Mouse (Mus musculus): ENCODE data around the gene Vps29. TPM values are rescaled to one million over a fixed set of nuclear protein-coding genes. Genes with fewer than 3 reads are reported as not detected.

The Vps29 gene
- polyA plus RNA-seq, 1 experiment from 2014 or later, result 278 TPM

DNA sequence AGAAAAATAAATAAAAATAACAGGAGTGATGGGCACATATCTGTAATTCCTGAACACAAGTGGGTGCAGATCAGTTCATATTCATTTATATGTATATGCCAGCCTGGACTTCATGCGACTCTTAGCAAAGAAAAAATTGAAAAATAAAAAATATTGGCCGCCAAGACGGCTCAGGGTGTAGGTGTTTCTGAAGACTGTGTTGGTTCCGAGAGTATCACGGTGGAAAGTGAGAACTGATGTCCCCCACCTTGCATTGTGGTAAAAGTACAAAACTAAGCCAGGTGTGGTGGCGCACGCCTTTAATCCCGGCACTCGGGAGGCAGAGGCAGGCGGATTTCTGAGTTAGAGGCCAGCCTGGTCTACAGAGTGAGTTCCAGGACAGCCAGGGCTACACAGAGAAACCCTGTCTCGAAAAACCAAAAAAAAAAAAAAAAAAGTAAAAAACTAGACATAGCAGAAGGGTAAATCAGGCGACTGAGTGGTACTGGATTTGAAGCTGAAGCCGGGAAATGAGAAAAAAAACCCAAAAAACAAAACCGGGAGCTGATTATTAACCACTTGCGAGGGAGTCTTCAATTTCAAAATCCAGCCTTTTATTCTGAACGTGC lies 37.1 kb downstream of the Vps29 start:
- Histone ChIP-seq H3K4me1 (replicated peaks) (peaks cover 6% of the 10 kb centered on the region; the same call in 1 of the 2 replicates), H3K9ac (no peak overlapping the region), H3K27me3 (replicated peaks) (no peaks in the 10 kb centered on the region), H3K4me3 (replicated peaks) (peak overlapping the region; percentile 82), H3K36me3 (no peaks in the 10 kb centered on the region), H3K4me2 (replicated peaks) (peak overlapping the region; percentile 68), H3K9me3 (no peaks in the 10 kb centered on the region), H3K27ac (no peak overlapping the region)
- WGBS, result 49% methylated on average over 16 of the region's 16 CpGs
- peak; percentile 11; the same call in 1 of the 2 replicates for ATAC-seq

DNA sequence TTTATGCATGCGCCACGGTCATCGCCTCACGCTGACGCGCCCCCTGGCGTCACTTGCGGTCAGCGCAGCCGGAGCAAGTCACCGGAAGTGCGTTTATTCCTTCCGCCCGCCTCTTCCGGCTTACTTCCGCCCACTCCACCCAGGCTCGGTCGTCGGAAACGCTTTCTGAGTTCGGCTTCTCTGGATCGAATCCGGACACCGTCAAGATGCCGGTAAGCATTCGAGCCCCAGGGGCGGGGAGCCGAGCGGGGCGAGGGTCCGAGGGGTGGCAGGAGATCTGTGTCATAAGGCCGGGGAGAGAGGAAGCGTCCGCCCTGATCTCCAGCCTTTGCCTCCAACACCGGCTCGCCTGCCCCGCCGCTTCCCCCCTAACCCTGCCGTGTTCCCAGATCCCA lies 37.6 kb downstream of the Vps29 start, which contains the start of gene Arpc3:
TSS of gene Arpc3 (plus strand) at position 93 of the 395 bp plus-strand sequence.
- under 1% methylated on average over 39 of the region's 39 CpGs for WGBS

DNA sequence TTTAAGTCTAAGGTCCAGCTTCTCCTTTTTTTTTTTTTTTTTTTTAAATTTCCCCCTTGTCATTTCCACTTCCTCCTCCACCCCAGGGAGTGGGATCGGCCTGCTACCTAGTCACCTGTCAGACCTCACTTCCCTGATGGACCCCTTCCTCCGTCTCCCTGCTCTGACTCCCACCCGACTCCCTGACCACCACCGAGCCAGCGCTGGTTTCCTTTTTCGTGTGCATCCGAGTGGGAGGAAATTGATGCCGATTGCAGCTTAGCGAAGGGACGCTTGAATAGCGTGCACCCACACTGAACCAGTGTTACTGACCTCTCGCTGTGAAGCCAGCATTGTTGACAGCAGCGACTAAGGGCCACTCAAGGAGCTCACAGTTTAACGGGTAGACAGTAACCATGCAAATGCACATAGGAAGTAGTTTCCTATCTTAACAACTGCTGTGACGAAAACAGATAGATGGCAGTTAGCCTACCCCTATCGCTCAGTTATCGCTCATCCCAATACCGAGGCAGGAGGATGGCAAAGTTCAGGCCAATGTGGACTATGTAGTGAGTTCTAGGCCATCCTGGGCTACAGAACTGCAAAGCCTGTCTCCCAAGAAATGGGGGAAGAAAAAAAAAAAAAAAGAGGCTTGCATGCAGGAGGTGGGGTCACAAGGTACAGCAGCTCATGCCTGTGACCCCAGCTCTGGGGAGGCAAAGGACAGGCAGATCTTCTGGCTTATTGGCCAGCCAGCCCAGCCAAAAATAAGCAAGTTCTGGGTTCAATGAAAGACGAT lies 38.2 kb downstream of the Vps29 start:
- H3K4me1 ChIP-seq (replicated peaks), result peaks cover 6% of the 10 kb centered on the region; the same call in 1 of the 2 replicates
- peak; percentile 56 for ATAC-seq
- H3K9me3 ChIP-seq, result no peaks in the 10 kb centered on the region
- H3K27ac ChIP-seq, result no peak overlapping the region
- H3K4me2 ChIP-seq (replicated peaks), result peak overlapping the region; percentile 68
- peak overlapping the region; percentile 82 for H3K4me3 ChIP-seq (replicated peaks)
- 14% methylated on average over 19 of the region's 19 CpGs for WGBS
- H3K27me3 ChIP-seq (replicated peaks), result no peaks in the 10 kb centered on the region
- peak overlapping the region; percentile 77 for H3K9ac ChIP-seq
- peaks cover 6% of the 10 kb centered on the region; the same call in 1 of the 2 replicates for H3K36me3 ChIP-seq

More for the DNA sequence above, 37.6 kb downstream of the Vps29 start, which contains the start of gene Arpc3:
- Histone ChIP-seq H3K9me3 (no peaks in the 10 kb centered on the region), H3K4me2 (replicated peaks) (peak within 1 kb of the TSS; percentile 68), H3K36me3 (peaks cover 3% of the 10 kb centered on the region; the same call in 1 of the 2 replicates), H3K9ac (peak within 1 kb of the TSS; percentile 77), H3K27ac (no peak within 1 kb of the TSS), H3K4me1 (replicated peaks) (peaks cover 6% of the 10 kb centered on the region; the same call in 1 of the 2 replicates), H3K27me3 (replicated peaks) (no peaks in the 10 kb centered on the region), H3K4me3 (replicated peaks) (peak within 1 kb of the TSS; percentile 82)
- peak; percentile 97 for ATAC-seq

DNA sequence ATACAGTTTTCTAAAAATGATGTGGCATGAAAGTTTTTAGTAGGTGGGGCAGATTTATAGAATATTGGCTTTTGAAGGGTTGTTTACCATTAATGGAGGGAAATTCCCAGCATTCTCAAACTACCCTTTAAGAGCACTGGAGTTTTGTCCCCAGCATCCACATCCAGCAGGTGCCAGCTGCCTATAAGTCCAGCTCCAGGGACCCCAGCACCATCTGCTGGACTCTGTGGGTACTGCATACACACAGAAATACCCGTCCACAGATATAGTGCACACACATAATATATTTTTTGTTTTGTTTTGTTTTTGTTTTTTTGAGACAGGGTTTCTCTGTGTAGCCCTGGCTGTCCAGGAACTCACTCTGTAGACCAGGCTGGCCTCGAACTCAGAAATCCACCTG lies 39.7 kb downstream of the Vps29 start:
- H3K27me3 ChIP-seq (replicated peaks), result no peaks in the 10 kb centered on the region
- peaks cover 6% of the 10 kb centered on the region; the same call in 1 of the 2 replicates for H3K4me1 ChIP-seq (replicated peaks)
- H3K27ac ChIP-seq, result no peak overlapping the region
- H3K9me3 ChIP-seq, result no peaks in the 10 kb centered on the region
- H3K9ac ChIP-seq, result no peak overlapping the region
- peaks cover 12% of the 10 kb centered on the region; the same call in 1 of the 2 replicates for H3K36me3 ChIP-seq
- no peak for ATAC-seq
- no peak overlapping the region for H3K4me2 ChIP-seq (replicated peaks)
- H3K4me3 ChIP-seq (replicated peaks), result no peak overlapping the region
- 56% methylated on average over 2 of the region's 2 CpGs for WGBS

DNA sequence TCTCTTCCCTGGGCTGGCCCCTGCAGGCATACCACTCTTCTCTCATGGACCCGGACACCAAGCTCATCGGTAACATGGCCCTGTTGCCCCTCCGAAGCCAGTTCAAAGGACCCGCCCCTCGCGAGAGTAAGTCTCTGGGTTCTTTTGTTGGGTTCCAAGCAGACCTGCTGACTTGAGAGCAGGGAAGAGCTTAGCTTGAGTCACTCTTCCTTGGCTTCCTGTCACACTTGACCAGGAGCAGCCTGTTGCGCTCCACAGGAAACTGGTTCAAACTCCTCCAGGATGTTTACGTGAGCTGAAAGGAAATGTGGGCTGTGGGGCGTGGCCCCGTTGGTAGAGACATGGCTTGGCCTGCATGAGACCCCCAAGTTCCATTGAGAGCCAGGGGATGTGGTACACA lies 42.6 kb downstream of the Vps29 start:
- Histone ChIP-seq H3K27ac (no peak overlapping the region; the same call in 1 of the 2 replicates), H3K9ac (no peak overlapping the region), H3K4me3 (replicated peaks) (no peak overlapping the region), H3K9me3 (no peaks in the 10 kb centered on the region), H3K4me2 (replicated peaks) (no peak overlapping the region), H3K4me1 (replicated peaks) (peaks cover 14% of the 10 kb centered on the region), H3K27me3 (replicated peaks) (no peaks in the 10 kb centered on the region), H3K36me3 (peaks cover 16% of the 10 kb centered on the region; the same call in 1 of the 2 replicates)
- 86% methylated on average over 10 of the region's 10 CpGs for WGBS
- no peak for ATAC-seq

DNA sequence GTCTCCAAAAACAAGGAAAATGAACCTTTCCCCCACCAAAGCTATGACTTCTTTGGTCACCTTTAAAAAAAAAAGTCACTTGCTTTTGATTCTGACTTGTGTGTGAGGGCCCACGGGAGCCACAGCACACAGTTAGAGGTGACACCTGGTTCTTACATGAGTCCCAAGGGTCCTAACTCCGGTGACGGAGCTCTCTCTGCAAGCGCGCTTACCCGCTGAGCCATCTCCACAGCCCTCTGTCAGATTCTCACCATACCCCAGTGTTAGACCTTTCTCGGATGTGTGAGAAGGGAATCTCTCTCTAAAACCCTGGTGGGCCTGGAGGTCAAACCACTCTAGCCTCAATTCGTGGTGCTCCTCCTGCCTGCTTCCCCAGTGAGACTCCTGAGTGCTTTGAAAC lies 43.3 kb downstream of the Vps29 start:
- H3K27me3 ChIP-seq (replicated peaks), result no peaks in the 10 kb centered on the region
- no peak overlapping the region for H3K4me2 ChIP-seq (replicated peaks)
- H3K4me1 ChIP-seq (replicated peaks), result peaks cover 11% of the 10 kb centered on the region
- 89% methylated on average over 8 of the region's 8 CpGs for WGBS
- no peak overlapping the region for H3K27ac ChIP-seq
- H3K4me3 ChIP-seq (replicated peaks), result no peak overlapping the region
- no peaks in the 10 kb centered on the region for H3K9me3 ChIP-seq
- peaks cover 18% of the 10 kb centered on the region for H3K36me3 ChIP-seq
- ATAC-seq, result no peak
- H3K9ac ChIP-seq, result no peak overlapping the region

DNA sequence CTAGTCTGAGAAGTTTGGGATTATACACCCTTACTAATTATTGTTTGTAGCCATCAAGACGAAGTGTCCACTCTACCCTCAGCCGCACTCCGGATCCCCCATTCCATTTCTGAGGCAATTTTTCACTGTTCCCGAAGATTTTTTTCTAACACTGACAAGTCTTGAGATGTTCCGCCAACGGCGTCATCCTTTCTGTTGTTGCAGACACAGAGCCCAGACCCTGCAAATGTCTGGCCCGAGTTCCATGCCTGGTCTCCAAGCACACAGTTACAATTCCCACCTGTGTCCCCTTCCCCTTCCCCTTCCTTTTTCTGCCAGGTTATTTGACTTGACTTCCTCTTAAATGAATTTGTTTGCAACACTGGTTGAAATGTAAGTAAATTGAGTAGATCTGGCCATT lies 45.7 kb downstream of the Vps29 start:
- ATAC-seq, result no peak
- H3K4me3 ChIP-seq (replicated peaks), result no peak overlapping the region
- no peaks in the 10 kb centered on the region for H3K9me3 ChIP-seq
- 81% methylated on average over 8 of the region's 8 CpGs for whole genome bisulfite sequencing
- peaks cover 8% of the 10 kb centered on the region for H3K4me1 ChIP-seq (replicated peaks)
- H3K36me3 ChIP-seq, result peaks cover 37% of the 10 kb centered on the region
- H3K9ac ChIP-seq, result no peak overlapping the region
- H3K27me3 ChIP-seq (replicated peaks), result no peaks in the 10 kb centered on the region
- no peak overlapping the region for H3K4me2 ChIP-seq (replicated peaks)
- no peak overlapping the region for H3K27ac ChIP-seq

DNA sequence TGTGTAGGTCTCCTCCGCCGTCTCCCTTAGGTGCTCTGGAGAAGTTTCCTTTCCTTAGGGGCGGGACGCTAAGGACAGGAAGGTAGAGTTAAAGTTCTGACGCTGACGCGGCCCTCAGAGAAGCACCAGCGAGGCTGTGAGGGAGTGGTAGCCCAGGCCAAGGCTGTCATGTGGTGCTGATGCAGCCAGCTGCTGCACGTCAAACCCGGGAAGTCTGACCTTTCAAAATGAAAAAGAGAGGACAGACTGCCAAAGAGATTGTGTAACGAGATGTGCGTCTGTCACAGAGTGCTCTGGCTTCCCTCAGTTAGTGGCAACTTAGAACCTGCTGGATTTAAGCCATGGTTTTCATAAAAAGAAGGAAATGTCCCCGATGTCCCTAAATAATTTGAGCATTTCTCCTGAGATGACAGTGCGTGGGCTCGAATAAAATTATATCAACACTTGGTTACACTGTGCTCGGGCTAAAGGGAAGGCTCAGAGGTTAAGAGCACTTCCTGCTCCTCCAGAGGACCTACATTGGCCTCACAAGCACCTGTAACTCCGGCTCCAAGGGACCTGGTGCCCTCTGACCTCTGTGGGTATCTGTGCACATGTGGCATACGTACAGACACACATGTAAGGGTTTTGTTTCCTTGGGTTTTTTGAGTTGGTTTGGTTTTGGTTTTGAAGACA lies 46.6 kb downstream of the Vps29 start:
- H3K9me3 ChIP-seq, result no peaks in the 10 kb centered on the region
- H3K9ac ChIP-seq, result no peak overlapping the region
- H3K36me3 ChIP-seq, result peaks cover 45% of the 10 kb centered on the region
- H3K4me3 ChIP-seq (replicated peaks), result no peak overlapping the region
- no peak overlapping the region for H3K4me2 ChIP-seq (replicated peaks)
- WGBS, result 67% methylated on average over 18 of the region's 18 CpGs
- 0 out of 2 replicates have a peak overlapping the region, but pooled peaks have one; percentile 15 for H3K27ac ChIP-seq
- peaks cover 8% of the 10 kb centered on the region for H3K4me1 ChIP-seq (replicated peaks)
- peak; percentile 45; the same call in 1 of the 2 replicates for ATAC-seq
- H3K27me3 ChIP-seq (replicated peaks), result no peaks in the 10 kb centered on the region

DNA sequence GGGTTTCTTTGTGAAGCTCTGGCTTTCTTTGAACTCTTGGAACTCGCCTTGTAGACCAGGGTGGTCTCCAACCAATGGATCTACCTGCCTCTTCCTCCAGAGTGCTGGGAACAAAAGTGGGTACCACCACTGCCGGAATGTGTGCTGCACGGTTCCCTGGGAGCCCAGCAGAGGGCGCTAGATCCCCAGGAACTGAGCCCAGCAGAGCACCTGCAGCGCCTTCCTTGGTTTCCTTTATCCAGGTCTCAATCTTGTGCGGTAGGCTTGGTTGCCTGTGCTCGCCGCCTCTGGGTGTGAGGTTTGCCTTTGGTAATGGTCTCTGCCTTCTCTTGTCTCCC lies 47.1 kb downstream of the Vps29 start:
- Histone ChIP-seq H3K27me3 (replicated peaks) (no peaks in the 10 kb centered on the region), H3K9ac (no peak overlapping the region), H3K4me1 (replicated peaks) (peaks cover 8% of the 10 kb centered on the region), H3K4me2 (replicated peaks) (no peak overlapping the region), H3K4me3 (replicated peaks) (no peak overlapping the region), H3K36me3 (peaks cover 47% of the 10 kb centered on the region), H3K27ac (no peak overlapping the region), H3K9me3 (no peaks in the 10 kb centered on the region)
- WGBS, result 29% methylated on average over 8 of the region's 8 CpGs
- peak; percentile 63; the same call in 1 of the 2 replicates for ATAC-seq

DNA sequence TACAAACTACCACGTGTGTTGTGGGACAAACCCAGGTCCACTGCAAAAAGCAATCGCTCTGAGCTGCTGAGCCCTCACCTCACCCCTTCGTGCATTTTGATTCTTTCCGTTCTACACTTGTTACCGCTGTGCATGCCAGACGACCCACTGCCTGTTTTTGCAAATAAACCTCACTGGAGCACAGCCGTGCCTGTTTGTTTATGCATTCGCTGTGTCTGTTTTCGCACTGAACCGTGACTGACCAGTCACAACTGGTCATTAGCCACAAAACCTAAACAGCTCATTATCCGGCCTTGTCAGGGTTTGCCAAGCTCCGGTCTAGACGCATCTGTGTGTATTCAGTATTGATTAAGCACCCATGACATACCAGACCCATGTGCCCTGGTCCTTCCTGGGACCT lies 48.0 kb downstream of the Vps29 start:
- no peak for ATAC-seq
- Histone ChIP-seq H3K4me3 (replicated peaks) (no peak overlapping the region), H3K4me2 (replicated peaks) (no peak overlapping the region), H3K27me3 (replicated peaks) (no peaks in the 10 kb centered on the region), H3K9ac (no peak overlapping the region), H3K27ac (no peak overlapping the region), H3K9me3 (no peaks in the 10 kb centered on the region), H3K36me3 (peaks cover 52% of the 10 kb centered on the region), H3K4me1 (replicated peaks) (peaks cover 8% of the 10 kb centered on the region)
- WGBS, result 73% methylated on average over 13 of the region's 13 CpGs

DNA sequence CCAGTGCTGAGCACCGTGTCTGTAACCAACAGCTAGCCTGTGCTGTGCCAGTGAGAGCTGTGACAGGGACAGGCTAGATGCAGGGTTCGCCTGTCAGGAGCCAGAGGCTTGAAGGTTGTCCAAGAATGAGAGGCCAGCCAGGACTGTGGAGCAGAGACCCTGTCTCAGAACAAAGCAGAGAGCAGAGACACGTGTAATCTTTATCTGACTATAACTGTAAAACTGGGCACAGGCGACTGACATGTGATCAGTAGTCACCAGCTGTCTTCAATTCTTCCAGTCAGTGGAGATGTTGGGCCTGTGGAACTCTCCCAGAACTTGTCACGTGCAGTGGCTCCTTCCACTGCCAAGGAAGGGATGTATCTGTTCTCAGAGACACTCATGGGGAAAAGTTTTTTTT lies 48.6 kb downstream of the Vps29 start:
- Histone ChIP-seq H3K36me3 (peaks cover 53% of the 10 kb centered on the region), H3K27ac (no peak overlapping the region), H3K9ac (no peak overlapping the region), H3K4me3 (replicated peaks) (no peak overlapping the region), H3K4me2 (replicated peaks) (no peak overlapping the region), H3K27me3 (replicated peaks) (no peaks in the 10 kb centered on the region), H3K4me1 (replicated peaks) (peaks cover 8% of the 10 kb centered on the region), H3K9me3 (no peaks in the 10 kb centered on the region)
- ATAC-seq, result no peak
- WGBS, result 89% methylated on average over 5 of the region's 5 CpGs

DNA sequence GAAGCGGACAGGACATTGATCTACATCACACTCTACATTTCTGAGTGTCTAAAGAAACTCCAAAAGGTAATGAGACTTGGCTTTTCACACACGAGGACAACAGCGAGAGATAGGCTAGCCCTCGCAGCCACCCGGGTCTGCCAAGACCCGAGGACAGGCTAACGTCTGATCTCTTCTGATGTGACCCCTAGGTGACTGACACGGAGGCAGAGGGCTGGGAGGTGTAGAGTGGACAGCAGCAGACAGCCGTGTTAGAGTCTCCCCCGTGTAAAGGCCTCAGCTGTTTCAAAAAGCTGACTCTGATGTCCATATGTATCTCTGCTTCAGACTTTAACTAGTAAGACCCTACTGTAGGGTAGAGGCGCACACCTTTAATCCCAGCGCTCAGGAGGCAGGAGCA lies 49.2 kb downstream of the Vps29 start:
- 88% methylated on average over 12 of the region's 12 CpGs for WGBS
- Histone ChIP-seq H3K4me1 (replicated peaks) (peaks cover 8% of the 10 kb centered on the region), H3K4me3 (replicated peaks) (no peak overlapping the region), H3K4me2 (replicated peaks) (no peak overlapping the region), H3K27ac (no peak overlapping the region), H3K9ac (no peak overlapping the region), H3K9me3 (no peaks in the 10 kb centered on the region), H3K27me3 (replicated peaks) (no peaks in the 10 kb centered on the region), H3K36me3 (peaks cover 49% of the 10 kb centered on the region)
- ATAC-seq, result no peak
